Mouse (Mus musculus) kidney, postnatal 14 days (tissue): Measurements from ENCODE around the gene Rcan1.

ENCODE experiments used
- DNase-seq: peaks from one replicate; pipeline ENCODE4 v3.0.0; 2022; ENCODE audit warnings: mixed read lengths

Gene Rcan1

GRCm38 (mm10) chr16:92346297-92346916 lies 124.3 kb downstream of the Rcan1 start:
- DNase-seq: no peak

GRCm38 (mm10) chr16:92345177-92345576 lies 125.5 kb downstream of the Rcan1 start:
- DNase-seq: no peak
